Mouse (Mus musculus): ENCODE data around the gene Ninj2.

- TF ChIP-seq CTCF (IDR thresholded peaks at IDR 0.05) = no peak
- no peak for TF ChIP-seq EP300 (IDR thresholded peaks at IDR 0.05)
Observed at GRCm38 (mm10) chr6:120079547-120079946, 13.6 kb upstream of the Ninj2 start.
